ENCODE assay signal across 15 mouse cellular contexts in genomic region chr12:31154608-31155011, GRCm38 (mm10).
A peak's percentile ranks its signal among the peaks of the same experiment; 100 is the strongest.
DNase-seq lines count a peak whose midpoint lies in the region; ATAC-seq and TF ChIP-seq lines count a peak whose summit lies in the region.
"Had no signal": no experiment of that assay in that cellular context is flagged by ENCODE, and none has a peak within 500 bp of the region (broad histone marks: within the 10 kb centered on the region; RNA-seq: fewer than 3 reads in every experiment).

No protein-coding gene starts in this region.

- H3K9ac ChIP-seq in kidney, embryonic 16.5 days (replicated peaks; ENCODE audit: low read length) = no peak overlapping the region
- H3K9ac ChIP-seq: forebrain, postnatal 0 days; heart, embryonic 13.5 days had no signal

- intact Hi-C loops in left cerebral cortex, adult 2 months (cut with DNase I) = no loop called here

- H3K27ac ChIP-seq in kidney, embryonic 16.5 days (ENCODE audit: low read length) = peak overlapping the region; percentile 27; the same call in 1 of the 2 replicates
- peak overlapping the region; percentile 31 for H3K27ac ChIP-seq in small intestine, adult 2 months (ENCODE audit: insufficient read depth, low read depth, low read length)
- H3K27ac ChIP-seq in left cerebral cortex, adult 2 months = no peak overlapping the region
- H3K27ac ChIP-seq: heart, embryonic 13.5 days; hindbrain, postnatal 0 days had no signal

- no peak for TF ChIP-seq POLR2A in small intestine, adult 2 months (IDR thresholded peaks at IDR 0.05; ENCODE audit: low read depth, low read length)

- peaks cover 21% of the 10 kb centered on the region for H3K4me1 ChIP-seq in kidney, embryonic 16.5 days (ENCODE audit: insufficient read depth, low read length)
- no peaks in the 10 kb centered on the region for H3K4me1 ChIP-seq in small intestine, adult 2 months (ENCODE audit: control insufficient read depth, insufficient read depth, insufficient read length, low read length)

- H3K4me2 ChIP-seq in kidney, embryonic 16.5 days (replicated peaks; ENCODE audit: low read depth, low read length) = no peak overlapping the region
- H3K4me2 ChIP-seq: heart, embryonic 13.5 days had no signal

- no peak overlapping the region for H3K4me3 ChIP-seq in kidney, embryonic 16.5 days (ENCODE audit: low read length)
- H3K4me3 ChIP-seq in small intestine, adult 2 months (ENCODE audit: low read depth, low read length) = no peak overlapping the region
- H3K4me3 ChIP-seq in left cerebral cortex, adult 2 months = no peak overlapping the region
- H3K4me3 ChIP-seq: heart, embryonic 13.5 days; myocyte had no signal

- ATAC-seq in kidney, embryonic 16.5 days (ENCODE audit: low FRiP score, low TSS enrichment) = no peak
- ATAC-seq: forebrain, postnatal 0 days; hindbrain, postnatal 0 days; Patski had no signal

- 51% methylated on average over 5 of the region's 5 CpGs for WGBS in kidney, embryonic 16.5 days
- WGBS in small intestine, adult 2 months = 58% methylated on average over 5 of the region's 5 CpGs

- no peaks in the 10 kb centered on the region for H3K36me3 ChIP-seq in kidney, embryonic 16.5 days (ENCODE audit: insufficient read depth, low read length)
- H3K36me3 ChIP-seq in small intestine, adult 2 months (ENCODE audit: control insufficient read depth, insufficient read depth, low read length) = no peaks in the 10 kb centered on the region
- H3K36me3 ChIP-seq: heart, embryonic 13.5 days had no signal

- TF ChIP-seq CTCF in small intestine, adult 2 months (IDR thresholded peaks at IDR 0.05; ENCODE audit: extremely low read depth, insufficient read length, insufficient replicate concordance, low read depth, low read length) = no peak
- TF ChIP-seq CTCF in left cerebral cortex, adult 2 months (IDR thresholded peaks at IDR 0.05) = no peak

- no peaks in the 10 kb centered on the region for H3K27me3 ChIP-seq in kidney, embryonic 16.5 days (ENCODE audit: insufficient read depth, low read length)
- H3K27me3 ChIP-seq in small intestine, adult 2 months (ENCODE audit: control insufficient read depth, insufficient read depth, low read length) = no peaks in the 10 kb centered on the region
- H3K27me3 ChIP-seq: heart, embryonic 13.5 days; Patski had no signal

- peak; percentile 83 to 93 for DNase-seq in adrenal gland, adult (ENCODE audit: inconsistent age in 2 of 2, low spot score in 1 of 2)
- DNase-seq in adrenal gland, postnatal 4 days (ENCODE audit: low spot score in 2 of 2) = no peak
- no peak for DNase-seq in kidney, adult 9 months
- peak; percentile 51 for DNase-seq in ovary, postnatal 36 days (ENCODE audit: low spot score)
- no peak for DNase-seq in ovary, postnatal 14 days (ENCODE audit: low spot score)
- no peak for DNase-seq in left cerebral cortex, adult 2 months (ENCODE audit: extremely low spot score in 1 of 2, low spot score in 2 of 2)
- DNase-seq: cerebellum, adult 11-12 months; forebrain, postnatal 0 days; thymus, adult 2 months had no signal

- H3K9me3 ChIP-seq in kidney, embryonic 16.5 days (ENCODE audit: low read length) = no peaks in the 10 kb centered on the region
- H3K9me3 ChIP-seq: heart, embryonic 13.5 days had no signal

Comparison
In these comparisons a context has a peak if more than half of its experiments do, and no peak if none do; other contexts are left out.
1. DNase-seq: peak in adrenal gland, adult (2 of 2) and ovary, postnatal 36 days (single experiment); none in adrenal gland, postnatal 4 days (0 of 2), kidney, adult 9 months (single experiment), ovary, postnatal 14 days (single experiment) and left cerebral cortex, adult 2 months (0 of 2).